Mouse (Mus musculus): Measurements from ENCODE around the gene Olfr544. TPM values are rescaled to one million over a fixed set of nuclear protein-coding genes. Genes with fewer than 3 reads are reported as not detected.

Gene Olfr544
- 0.01 TPM for polyA plus RNA-seq (2012; fragmentation: generic; extraction: Trizol)
- long read RNA-seq, experiment 1, result 0 reads
- long read RNA-seq, experiment 2, result 0 reads

DNA sequence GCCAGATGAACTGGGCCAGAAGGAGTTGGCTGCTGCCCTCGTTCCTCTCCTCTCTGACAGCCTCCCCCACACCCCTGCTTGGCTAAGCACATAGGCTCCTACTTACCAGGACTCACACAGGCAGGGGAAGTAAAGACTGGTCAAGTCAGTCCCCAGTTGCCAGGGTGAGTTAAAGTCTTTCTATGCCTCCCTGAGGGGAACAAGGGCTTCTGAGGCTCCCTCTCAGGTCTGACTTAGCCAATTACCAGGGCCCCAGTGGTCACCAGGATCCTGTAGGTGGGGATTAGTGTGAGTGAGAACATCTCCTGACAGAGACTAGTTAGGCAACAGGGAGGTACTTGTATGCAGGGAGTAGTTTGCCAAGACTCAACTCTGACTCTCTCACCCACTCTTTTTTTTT is at the start of gene Olfr544:
Gene Olfr544, minus strand, starts transcription at position 153 of the 400 bp plus-strand sequence.
- no peaks in the 10 kb centered on the region for H3K36me3 ChIP-seq (ENCODE audit: control insufficient read depth, insufficient read depth)
- H3K79me3 ChIP-seq (ENCODE audit: low read depth), result no peaks in the 10 kb centered on the region
- TF ChIP-seq USF1 (IDR thresholded peaks at IDR 0.05; ENCODE audit: low read depth) (no peak), CEBPB (IDR thresholded peaks at IDR 0.05; ENCODE audit: low read depth) (no peak), MYOG (IDR thresholded peaks at IDR 0.05; ENCODE audit: control insufficient read depth, extremely low read depth, insufficient read length) (no peak), CTCF (IDR thresholded peaks at IDR 0.05; ENCODE audit: control insufficient read depth, insufficient read depth, insufficient read length) (no peak), FOSL1 (IDR thresholded peaks at IDR 0.05; ENCODE audit: insufficient read depth, low read length, poor library complexity, severe bottlenecking) (no peak), MAX (IDR thresholded peaks at IDR 0.05) (no peak), MYOD1 (IDR thresholded peaks at IDR 0.05; ENCODE audit: control insufficient read depth, insufficient read length, low read depth) (no peak)
- no peaks in the 10 kb centered on the region for H3K79me2 ChIP-seq (ENCODE audit: control insufficient read depth, insufficient read depth)
- H3K27me3 ChIP-seq (ENCODE audit: control insufficient read depth, insufficient read depth, insufficient read length), result no peaks in the 10 kb centered on the region
- no peak within 1 kb of the TSS for H3K4me3 ChIP-seq (ENCODE audit: insufficient read depth, poor library complexity, severe bottlenecking)
- H3ac ChIP-seq (ENCODE audit: control insufficient read depth, insufficient read length, low read depth), result no peak within 1 kb of the TSS

GRCm38 (mm10) chr7:102534449-102534848 is 46.3 kb upstream of the Olfr544 start, which contains the start of gene Olfr547:
TSS of gene Olfr547 (plus strand) at chr7:102534749.
- no peaks in the 10 kb centered on the region for H3K79me2 ChIP-seq (ENCODE audit: control insufficient read depth, insufficient read depth)
- H3ac ChIP-seq (ENCODE audit: control insufficient read depth, insufficient read length, low read depth), result no peak within 1 kb of the TSS
- no peaks in the 10 kb centered on the region for H3K36me3 ChIP-seq (ENCODE audit: control insufficient read depth, insufficient read depth)
- H3K4me3 ChIP-seq (ENCODE audit: insufficient read depth, poor library complexity, severe bottlenecking), result no peak within 1 kb of the TSS
- no peaks in the 10 kb centered on the region for H3K27me3 ChIP-seq (ENCODE audit: control insufficient read depth, insufficient read depth, insufficient read length)
- TF ChIP-seq CTCF (IDR thresholded peaks at IDR 0.05; ENCODE audit: control insufficient read depth, insufficient read depth, insufficient read length), result no peak
- no peak for TF ChIP-seq MYOD1 (IDR thresholded peaks at IDR 0.05; ENCODE audit: control insufficient read depth, insufficient read length, low read depth)
- TF ChIP-seq MAX (IDR thresholded peaks at IDR 0.05), result no peak
- no peak for TF ChIP-seq USF1 (IDR thresholded peaks at IDR 0.05; ENCODE audit: low read depth)
- no peak for TF ChIP-seq MYOG (IDR thresholded peaks at IDR 0.05; ENCODE audit: control insufficient read depth, extremely low read depth, insufficient read length)
- TF ChIP-seq FOSL1 (IDR thresholded peaks at IDR 0.05; ENCODE audit: insufficient read depth, low read length, poor library complexity, severe bottlenecking), result no peak
- no peak for TF ChIP-seq CEBPB (IDR thresholded peaks at IDR 0.05; ENCODE audit: low read depth)
- no peaks in the 10 kb centered on the region for H3K79me3 ChIP-seq (ENCODE audit: low read depth)

- TF ChIP-seq FOSL1 (IDR thresholded peaks at IDR 0.05; ENCODE audit: insufficient read depth, low read length, poor library complexity, severe bottlenecking), result no peak
- no peak for TF ChIP-seq CTCF (IDR thresholded peaks at IDR 0.05; ENCODE audit: control insufficient read depth, insufficient read depth, insufficient read length)
- no peak for TF ChIP-seq MYOD1 (IDR thresholded peaks at IDR 0.05; ENCODE audit: control insufficient read depth, insufficient read length, low read depth)
- TF ChIP-seq MYOG (IDR thresholded peaks at IDR 0.05; ENCODE audit: control insufficient read depth, extremely low read depth, insufficient read length), result no peak
- TF ChIP-seq USF1 (IDR thresholded peaks at IDR 0.05; ENCODE audit: low read depth), result no peak
- no peaks in the 10 kb centered on the region for H3K27me3 ChIP-seq (ENCODE audit: control insufficient read depth, insufficient read depth, insufficient read length)
Measured at GRCm38 (mm10) chr7:102529052-102529451, 40.9 kb upstream of the Olfr544 start.

GRCm38 (mm10) chr7:102517051-102517335 is 28.9 kb upstream of the Olfr544 start:
- Histone ChIP-seq H3K4me3 (ENCODE audit: insufficient read depth, poor library complexity, severe bottlenecking) (no peak overlapping the region), H3K27me3 (ENCODE audit: control insufficient read depth, insufficient read depth, insufficient read length) (no peaks in the 10 kb centered on the region), H3K79me3 (ENCODE audit: low read depth) (no peaks in the 10 kb centered on the region), H3K79me2 (ENCODE audit: control insufficient read depth, insufficient read depth) (no peaks in the 10 kb centered on the region), H3ac (ENCODE audit: control insufficient read depth, insufficient read length, low read depth) (no peak overlapping the region), H3K36me3 (ENCODE audit: control insufficient read depth, insufficient read depth) (no peaks in the 10 kb centered on the region)
- TF ChIP-seq USF1 (IDR thresholded peaks at IDR 0.05; ENCODE audit: low read depth) (no peak), CEBPB (IDR thresholded peaks at IDR 0.05; ENCODE audit: low read depth) (no peak), FOSL1 (IDR thresholded peaks at IDR 0.05; ENCODE audit: insufficient read depth, low read length, poor library complexity, severe bottlenecking) (no peak), MAX (IDR thresholded peaks at IDR 0.05) (no peak), MYOG (IDR thresholded peaks at IDR 0.05; ENCODE audit: control insufficient read depth, extremely low read depth, insufficient read length) (no peak), CTCF (IDR thresholded peaks at IDR 0.05; ENCODE audit: control insufficient read depth, insufficient read depth, insufficient read length) (no peak), MYOD1 (IDR thresholded peaks at IDR 0.05; ENCODE audit: control insufficient read depth, insufficient read length, low read depth) (no peak)

More at GRCm38 (mm10) chr7:102529052-102529451, 40.9 kb upstream of the Olfr544 start:
- Histone ChIP-seq H3K4me3 (ENCODE audit: insufficient read depth, poor library complexity, severe bottlenecking) (no peak overlapping the region), H3ac (ENCODE audit: control insufficient read depth, insufficient read length, low read depth) (no peak overlapping the region), H3K79me3 (ENCODE audit: low read depth) (no peaks in the 10 kb centered on the region), H3K79me2 (ENCODE audit: control insufficient read depth, insufficient read depth) (no peaks in the 10 kb centered on the region), H3K36me3 (ENCODE audit: control insufficient read depth, insufficient read depth) (no peaks in the 10 kb centered on the region)

DNA sequence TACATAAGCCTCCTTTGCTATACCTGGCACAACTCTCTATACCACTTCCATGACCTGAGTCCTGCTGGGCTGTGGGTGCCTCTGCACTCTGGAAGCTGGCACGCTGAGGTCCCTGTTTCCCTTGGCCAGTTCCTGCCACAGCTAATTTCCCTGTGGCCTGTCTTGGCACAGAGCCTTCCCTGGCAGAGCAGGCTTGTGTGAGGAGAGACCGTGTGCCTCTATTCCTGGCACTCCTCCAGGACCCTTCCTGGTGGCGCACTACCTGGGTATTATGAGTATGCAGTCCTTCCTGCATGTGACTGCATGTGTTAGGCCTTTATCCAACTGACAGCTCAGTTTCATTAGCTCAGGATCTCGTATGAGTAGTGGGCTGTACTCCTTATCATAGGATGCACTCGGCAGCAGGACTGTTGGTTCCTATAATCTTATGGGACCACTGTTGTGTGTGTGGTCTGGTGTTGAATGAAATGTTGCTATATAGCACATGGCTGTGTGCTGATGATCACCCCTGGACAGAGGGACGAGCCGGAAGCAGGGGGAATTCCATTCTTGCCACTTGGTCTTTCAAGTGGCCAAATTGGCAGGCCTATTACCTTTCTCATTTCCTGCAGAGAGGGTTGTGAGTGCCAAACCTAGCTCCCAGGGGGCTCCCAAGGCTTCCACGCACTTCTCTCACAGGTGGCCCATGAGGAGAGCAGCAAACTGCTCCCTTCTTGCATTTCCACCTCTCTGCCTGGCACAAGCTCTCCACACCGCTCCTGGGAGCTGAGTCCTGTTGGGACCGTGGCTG is 28.3 kb upstream of the Olfr544 start:
- H3ac ChIP-seq (ENCODE audit: control insufficient read depth, insufficient read length, low read depth), result no peak overlapping the region
- TF ChIP-seq CEBPB (IDR thresholded peaks at IDR 0.05; ENCODE audit: low read depth), result no peak
- no peak for TF ChIP-seq MYOG (IDR thresholded peaks at IDR 0.05; ENCODE audit: control insufficient read depth, extremely low read depth, insufficient read length)
- TF ChIP-seq MAX (IDR thresholded peaks at IDR 0.05), result no peak
- no peak for TF ChIP-seq MYOD1 (IDR thresholded peaks at IDR 0.05; ENCODE audit: control insufficient read depth, insufficient read length, low read depth)
- no peak for TF ChIP-seq USF1 (IDR thresholded peaks at IDR 0.05; ENCODE audit: low read depth)
- TF ChIP-seq FOSL1 (IDR thresholded peaks at IDR 0.05; ENCODE audit: insufficient read depth, low read length, poor library complexity, severe bottlenecking), result no peak
- TF ChIP-seq CTCF (IDR thresholded peaks at IDR 0.05; ENCODE audit: control insufficient read depth, insufficient read depth, insufficient read length), result no peak

More for the DNA sequence above, 28.3 kb upstream of the Olfr544 start:
- Histone ChIP-seq H3K27me3 (ENCODE audit: control insufficient read depth, insufficient read depth, insufficient read length) (no peaks in the 10 kb centered on the region), H3K79me3 (ENCODE audit: low read depth) (no peaks in the 10 kb centered on the region), H3K4me3 (ENCODE audit: insufficient read depth, poor library complexity, severe bottlenecking) (no peak overlapping the region), H3K36me3 (ENCODE audit: control insufficient read depth, insufficient read depth) (no peaks in the 10 kb centered on the region), H3K79me2 (ENCODE audit: control insufficient read depth, insufficient read depth) (no peaks in the 10 kb centered on the region)
